8 mouse cellular contexts compared by ENCODE assay signal in genomic region chr14:47417775-47418665, GRCm38 (mm10). TPM values are rescaled to one million over a fixed set of nuclear protein-coding genes. Genes with fewer than 3 reads are reported as not detected.
DNase-seq lines count a peak whose midpoint lies in the region; ATAC-seq lines count a peak whose summit lies in the region.

Gene Dlgap5 (minus strand): TSS chr14:47418407.

- WGBS in hindbrain, embryonic 12.5 days: 2% methylated on average over 36 of the region's 36 CpGs

- no peaks in the 10 kb centered on the region for H3K9me3 ChIP-seq in hindbrain, embryonic 12.5 days (replicated peaks)

- H3K9ac ChIP-seq in hindbrain, embryonic 12.5 days: peak within 1 kb of the TSS; percentile 54

- H3K4me2 ChIP-seq in hindbrain, embryonic 12.5 days (replicated peaks): peak within 1 kb of the TSS; percentile 70

- H3K4me3 ChIP-seq in hindbrain, embryonic 12.5 days: peak within 1 kb of the TSS; percentile 56

- H3K4me1 ChIP-seq in hindbrain, embryonic 12.5 days: peaks cover 15% of the 10 kb centered on the region

- H3K27me3 ChIP-seq in hindbrain, embryonic 12.5 days: no peaks in the 10 kb centered on the region

- no peak within 1 kb of the TSS for H3K27ac ChIP-seq in hindbrain, embryonic 12.5 days

- peaks cover 15% of the 10 kb centered on the region for H3K36me3 ChIP-seq in hindbrain, embryonic 12.5 days

- DNase-seq in NIH3T3 (ENCODE audit: low read depth): peak; percentile 92
- peak; percentile 95 for DNase-seq in cerebellum, postnatal 10 days
- DNase-seq in frontal cortex, postnatal 10 days (ENCODE audit: low spot score in 2 of 2): peak; percentile 84 to 88
- peak; percentile 88 to 93 for DNase-seq in layer of hippocampus, postnatal 14 days (ENCODE audit: low spot score in 2 of 2)
- DNase-seq in lung, postnatal 14 days: peak; percentile 91
- DNase-seq in retina, adult 2 months (ENCODE audit: low read depth, low spot score): peak; percentile 70
- DNase-seq in thymus, postnatal 36 days: peak; percentile 93 to 94

- peak; percentile 96 for ATAC-seq in hindbrain, embryonic 12.5 days (ENCODE audit: low FRiP score)

RNA-seq across cellular contexts. Expression of gene Dlgap5, which starts in this region (rescaled TPM):
- 35.0 and 40.0 TPM in 2 replicates for polyA plus RNA-seq in hindbrain, embryonic 12.5 days (2016; fragmentation: Nextera tagmentation; extraction: Ambion mirVana)
- total RNA-seq in layer of hippocampus, postnatal 14 days (2021): 1 to 10 TPM; 1.6 to 1.7 TPM
